Mouse (Mus musculus): Measurements from ENCODE around the gene Fam169a.
"Not testable (repeated sequence)": the region's sequence is repeated elsewhere in the genome, so short reads cannot be mapped to it uniquely, and the experiment has no call there.

DNA sequence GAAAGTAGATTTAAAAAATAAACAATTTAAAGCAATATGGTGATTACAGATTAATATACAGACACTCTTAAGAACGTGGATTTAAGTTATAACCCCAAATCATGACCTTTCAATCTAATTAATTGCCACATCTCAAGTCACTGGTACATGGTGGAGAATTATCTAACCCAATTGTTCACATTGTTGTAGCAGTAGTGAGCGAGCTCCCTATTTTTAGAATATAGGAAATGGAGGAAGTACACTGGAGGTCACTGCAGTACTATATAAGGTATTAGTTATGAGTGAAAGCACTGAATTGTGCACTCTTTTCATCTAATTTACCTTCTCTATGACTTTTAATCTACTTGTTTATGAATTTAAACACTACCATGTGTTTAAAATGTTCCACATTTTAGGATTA, 63.3 kb downstream of the Fam169a start:
- TF ChIP-seq CTCF, EP300 (IDR thresholded peaks at IDR 0.05; ENCODE audit: low read depth): not testable (repeated sequence)
